9 mouse cellular contexts compared by ENCODE assay signal in the genomic region with DNA sequence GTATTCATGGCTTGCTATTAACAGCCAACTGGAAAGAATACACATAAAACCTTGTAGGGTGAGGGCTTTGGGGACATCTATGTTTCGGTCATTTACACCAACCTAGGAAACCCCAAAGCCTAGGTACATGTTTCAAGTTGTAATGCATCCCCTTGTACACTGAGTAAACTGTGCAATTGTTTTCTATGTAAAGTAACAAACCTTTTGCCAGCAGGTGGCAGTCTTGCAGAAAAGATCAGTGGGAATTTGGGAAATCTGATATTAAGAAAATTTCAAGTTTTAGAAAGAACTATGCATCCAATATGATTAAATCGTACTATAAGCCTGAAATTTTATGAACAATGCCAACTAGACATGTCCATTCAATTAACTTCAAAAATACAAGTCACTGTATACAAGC. TPM values are rescaled to one million over a fixed set of nuclear protein-coding genes. Genes with fewer than 3 reads are reported as not detected.
DNase-seq lines count a peak whose midpoint lies in the region; ATAC-seq and TF ChIP-seq lines count a peak whose summit lies in the region.
"Had no signal": no experiment of that assay in that cellular context is flagged by ENCODE, and none has a peak within 500 bp of the region (broad histone marks: within the 10 kb centered on the region; RNA-seq: fewer than 3 reads in every experiment).

No protein-coding gene starts in this region.

- no peak overlapping the region for H3K4me2 ChIP-seq in forebrain, embryonic 11.5 days (ENCODE audit: low read depth, low read length, severe bottlenecking)
- H3K4me2 ChIP-seq in hindbrain, postnatal 0 days (ENCODE audit: low read depth, low read length), result no peak overlapping the region
- no peak overlapping the region for H3K4me2 ChIP-seq in midbrain, embryonic 14.5 days (ENCODE audit: low read length)
- H3K4me2 ChIP-seq: heart, embryonic 13.5 days had no signal

- H3K4me1 ChIP-seq in forebrain, embryonic 10.5 days, result no peaks in the 10 kb centered on the region
- no peaks in the 10 kb centered on the region for H3K4me1 ChIP-seq in forebrain, embryonic 11.5 days (replicated peaks; ENCODE audit: control insufficient read depth, insufficient read depth, low read length)
- H3K4me1 ChIP-seq in lung, adult 2 months (ENCODE audit: control insufficient read depth, insufficient read depth, low read length), result no peaks in the 10 kb centered on the region
- H3K4me1 ChIP-seq in hindbrain, postnatal 0 days (ENCODE audit: insufficient read depth, low read length), result no peaks in the 10 kb centered on the region
- H3K4me1 ChIP-seq in midbrain, embryonic 14.5 days (ENCODE audit: control insufficient read depth, insufficient read depth, low read length), result no peaks in the 10 kb centered on the region
- H3K4me1 ChIP-seq: heart, embryonic 13.5 days had no signal

- no peak overlapping the region for H3K4me3 ChIP-seq in forebrain, embryonic 10.5 days
- H3K4me3 ChIP-seq in forebrain, embryonic 11.5 days (ENCODE audit: low read depth, low read length), result no peak overlapping the region
- H3K4me3 ChIP-seq in lung, adult 2 months (replicated peaks; ENCODE audit: extremely low read depth, low read depth, low read length), result no peak overlapping the region
- H3K4me3 ChIP-seq in hindbrain, postnatal 0 days (ENCODE audit: low read length), result no peak overlapping the region
- no peak overlapping the region for H3K4me3 ChIP-seq in midbrain, embryonic 14.5 days (replicated peaks; ENCODE audit: low read depth, low read length)
- H3K4me3 ChIP-seq: heart, embryonic 13.5 days had no signal

- H3K9me3 ChIP-seq in forebrain, embryonic 10.5 days, result no peaks in the 10 kb centered on the region
- no peaks in the 10 kb centered on the region for H3K9me3 ChIP-seq in forebrain, embryonic 11.5 days (ENCODE audit: control insufficient read depth, low read length)
- H3K9me3 ChIP-seq in hindbrain, postnatal 0 days (ENCODE audit: low read length), result no peaks in the 10 kb centered on the region
- H3K9me3 ChIP-seq in midbrain, embryonic 14.5 days (ENCODE audit: control insufficient read depth, low read length), result no peaks in the 10 kb centered on the region
- H3K9me3 ChIP-seq: heart, embryonic 13.5 days had no signal

- WGBS in forebrain, embryonic 10.5 days, result 54% methylated on average over 2 of the region's 2 CpGs
- 49% methylated on average over 2 of the region's 2 CpGs for WGBS in forebrain, embryonic 11.5 days
- 23% methylated on average over 2 of the region's 2 CpGs for WGBS in lung, adult 2 months
- 35% methylated on average over 2 of the region's 2 CpGs for WGBS in hindbrain, postnatal 0 days
- 40% methylated on average over 2 of the region's 2 CpGs for WGBS in midbrain, embryonic 14.5 days

- peak; percentile 22 for DNase-seq in forebrain, embryonic 10.5 days (ENCODE audit: extremely low spot score, low spot score)
- no peak for DNase-seq in forebrain, embryonic 11.5 days (ENCODE audit: low spot score)
- peak; percentile 24 for DNase-seq in lung, adult 2 months
- no peak for DNase-seq in lung, adult 18-20 months
- DNase-seq in c-Kit-positive CD71-negative TER-119-negative erythroid progenitor cells, embryonic 14.5 days (ENCODE audit: low read depth), result peak; percentile 38
- peak; percentile 86 for DNase-seq in hindbrain, postnatal 0 days (ENCODE audit: low spot score)
- peak; percentile 89 for DNase-seq in midbrain, embryonic 14.5 days
- no peak for DNase-seq in gastrocnemius, postnatal 36 days

- no peaks in the 10 kb centered on the region for H3K36me3 ChIP-seq in forebrain, embryonic 10.5 days (replicated peaks)
- H3K36me3 ChIP-seq in forebrain, embryonic 11.5 days (ENCODE audit: control insufficient read depth, insufficient read depth, low read length), result no peaks in the 10 kb centered on the region
- H3K36me3 ChIP-seq in hindbrain, postnatal 0 days (ENCODE audit: insufficient read depth, low read length), result no peaks in the 10 kb centered on the region
- no peaks in the 10 kb centered on the region for H3K36me3 ChIP-seq in midbrain, embryonic 14.5 days (ENCODE audit: control insufficient read depth, insufficient read depth, low read length)
- H3K36me3 ChIP-seq: heart, embryonic 13.5 days had no signal

- no peak for TF ChIP-seq CTCF in lung, adult 2 months (IDR thresholded peaks at IDR 0.05; ENCODE audit: insufficient read depth, low read length)
- peak; percentile 72 for TF ChIP-seq CTCF in hindbrain, postnatal 0 days (IDR thresholded peaks at IDR 0.05; ENCODE audit: low read depth)

- no peaks in the 10 kb centered on the region for H3K27me3 ChIP-seq in forebrain, embryonic 10.5 days (ENCODE audit: poor library complexity, severe bottlenecking)
- no peaks in the 10 kb centered on the region for H3K27me3 ChIP-seq in forebrain, embryonic 11.5 days (ENCODE audit: control insufficient read depth, insufficient read depth, low read length)
- H3K27me3 ChIP-seq in hindbrain, postnatal 0 days (ENCODE audit: insufficient read depth, low read length), result no peaks in the 10 kb centered on the region
- H3K27me3 ChIP-seq in midbrain, embryonic 14.5 days (ENCODE audit: control insufficient read depth, insufficient read depth, low read length), result no peaks in the 10 kb centered on the region
- H3K27me3 ChIP-seq: heart, embryonic 13.5 days had no signal

- H3K27ac ChIP-seq in forebrain, embryonic 10.5 days, result no peak overlapping the region
- H3K27ac ChIP-seq in forebrain, embryonic 11.5 days (ENCODE audit: low read depth, low read length), result no peak overlapping the region
- H3K27ac ChIP-seq in hindbrain, postnatal 0 days, result no peak overlapping the region
- H3K27ac ChIP-seq in midbrain, embryonic 14.5 days (replicated peaks; ENCODE audit: low read depth, low read length), result no peak overlapping the region
- H3K27ac ChIP-seq: heart, embryonic 13.5 days had no signal

- TF ChIP-seq POLR2A in lung, adult 2 months (IDR thresholded peaks at IDR 0.05; ENCODE audit: borderline replicate concordance, extremely low read depth, low read depth, low read length), result no peak

- no peak for ATAC-seq in forebrain, embryonic 11.5 days (replicated peaks; ENCODE audit: low FRiP score)
- ATAC-seq in hindbrain, postnatal 0 days, result 0 out of 2 replicates have a peak, but pooled peaks have one; percentile 40
- ATAC-seq in midbrain, embryonic 14.5 days (ENCODE audit: low FRiP score, low TSS enrichment), result no peak

- intact Hi-C loops in gastrocnemius, postnatal 36 days (cut with DNase I), result loop anchor here (2.0 kb wide), 1 partner anchor 250 kb away; no protein-coding TSS in a partner anchor

- H3K9ac ChIP-seq in forebrain, embryonic 11.5 days (ENCODE audit: low read length), result no peak overlapping the region
- H3K9ac ChIP-seq in hindbrain, postnatal 0 days (replicated peaks; ENCODE audit: low read length), result no peak overlapping the region
- H3K9ac ChIP-seq in midbrain, embryonic 14.5 days (replicated peaks; ENCODE audit: low read length), result no peak overlapping the region
- H3K9ac ChIP-seq: heart, embryonic 13.5 days had no signal

RNA-seq across cellular contexts. Expression of a gene that starts 15.7 kb away (rescaled TPM):
- 0.90 and 0.96 TPM in 2 replicates for polyA plus RNA-seq in forebrain, embryonic 10.5 days (2016; fragmentation: Nextera tagmentation; extraction: Ambion mirVana)
- polyA plus RNA-seq in forebrain, embryonic 11.5 days (2014; fragmentation: Nextera tagmentation; extraction: Ambion mirVana), result 1.7 and 1.8 TPM in 2 replicates
- polyA plus RNA-seq in lung, adult 2 months (2012; rRNA removed), result 6.0 and 10.7 TPM in 2 replicates
- total RNA-seq in hindbrain, postnatal 0 days (2014; rRNA removed), result 20.0 and 24.5 TPM in 2 replicates
- polyA plus RNA-seq in hindbrain, postnatal 0 days (2015; fragmentation: Nextera tagmentation; extraction: Ambion mirVana), result 4.1 and 4.5 TPM in 2 replicates
- 2.4 and 3.0 TPM in 2 replicates for polyA plus RNA-seq in midbrain, embryonic 14.5 days (2014; fragmentation: Nextera tagmentation; extraction: Ambion mirVana)
- total RNA-seq in gastrocnemius, postnatal 36 days (2021), result 1 to 10 TPM; 3.6 to 3.7 TPM

Comparison
In these comparisons a context has a peak if more than half of its experiments do, and no peak if none do; other contexts are left out.
1. DNase-seq: peak in forebrain, embryonic 10.5 days (single experiment), lung, adult 2 months (single experiment), c-Kit-positive CD71-negative TER-119-negative erythroid progenitor cells, embryonic 14.5 days (single experiment), hindbrain, postnatal 0 days (single experiment) and midbrain, embryonic 14.5 days (single experiment); none in forebrain, embryonic 11.5 days (single experiment), lung, adult 18-20 months (0 of 2) and gastrocnemius, postnatal 36 days (0 of 2).